8 mouse cellular contexts compared by ENCODE assay signal in the genomic region with DNA sequence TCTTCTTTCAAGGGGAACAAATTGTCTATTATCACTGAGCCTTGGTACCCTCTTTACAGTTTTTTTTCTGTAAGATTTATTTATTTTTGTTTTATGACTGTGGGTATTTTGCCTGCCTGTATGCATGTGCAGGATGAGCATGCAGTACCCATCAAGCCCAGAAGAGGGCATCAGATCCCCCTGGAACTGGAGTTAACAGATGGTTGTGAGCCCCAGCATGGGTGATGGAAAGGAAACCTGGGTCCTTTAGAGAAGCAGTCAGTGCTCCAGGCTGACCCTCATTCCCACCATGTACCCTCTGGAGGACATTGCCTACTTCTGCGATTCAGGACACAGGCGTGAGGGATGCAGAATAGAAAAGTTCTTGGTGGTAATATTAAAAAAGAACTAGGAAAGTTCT. TPM values are rescaled to one million over a fixed set of nuclear protein-coding genes. Genes with fewer than 3 reads are reported as not detected.
DNase-seq lines count a peak whose midpoint lies in the region; TF ChIP-seq lines count a peak whose summit lies in the region.
"Had no signal": no experiment of that assay in that cellular context is flagged by ENCODE, and none has a peak within 500 bp of the region (broad histone marks: within the 10 kb centered on the region; RNA-seq: fewer than 3 reads in every experiment).

No protein-coding gene starts in this region.

- TF ChIP-seq RAD21 in CH12.LX (IDR thresholded peaks at IDR 0.05; ENCODE audit: low read depth, low read length): no peak; the same call in 1 of the 2 replicates

- no peak overlapping the region for H3K9ac ChIP-seq in CH12.LX (ENCODE audit: insufficient read depth, low read depth)

- dilution Hi-C loops in CH12.LX (cut with MboI; ENCODE audit: extremely low pct_ligation_motif_present, extremely low pct_unique_long_range_greater_than_20kb, low sequenced_read_pairs): no loop called here

- H3K9me3 ChIP-seq in CH12.LX (replicated peaks; ENCODE audit: low read length): peaks cover 40% of the 10 kb centered on the region

- TF ChIP-seq CTCF in CH12.LX (conservative IDR thresholded peaks at IDR 0.05 in 1 of 2, IDR thresholded peaks at IDR 0.05 in 1 of 2; ENCODE audit: low read depth in 2 of 2, low read length in 2 of 2): peak; percentile 34 to 39; a peak in 3 of 4 replicates

- H3K27me3 ChIP-seq in CH12.LX (replicated peaks): peaks cover 22% of the 10 kb centered on the region

- TF ChIP-seq POLR2A in CH12.LX (IDR thresholded peaks at IDR 0.05; ENCODE audit: low read depth, low read length): no peak

- in situ Hi-C loops in CH12.LX (cut with MboI; ENCODE audit: low pct_ligation_motif_present, low pct_unique_long_range_greater_than_20kb, low sequenced_read_pairs): no loop called here

- H3K36me3 ChIP-seq in CH12.LX (replicated peaks in 1 of 2; ENCODE audit: control insufficient read depth in 1 of 2, insufficient read depth in 1 of 2, low read length in 1 of 2): no peaks in the 10 kb centered on the region

- H3K4me3 ChIP-seq in CH12.LX (replicated peaks in 1 of 3; ENCODE audit: low read depth in 2 of 3, low read length in 2 of 3, poor library complexity in 1 of 3): no peak overlapping the region

- no peak overlapping the region for H3K4me2 ChIP-seq in CH12.LX (ENCODE audit: insufficient read depth, low read depth, poor library complexity, severe bottlenecking)

- H3K4me1 ChIP-seq in CH12.LX (ENCODE audit: control insufficient read depth in 1 of 2, insufficient read depth in 2 of 2): no peaks in the 10 kb centered on the region

- no peak overlapping the region for H3K27ac ChIP-seq in CH12.LX (ENCODE audit: insufficient read depth, low read depth)

- no peaks in the 10 kb centered on the region for H3K79me2 ChIP-seq in CH12.LX (replicated peaks; ENCODE audit: control insufficient read depth, extremely low read depth, insufficient read depth, poor library complexity, severe bottlenecking)

- peak; percentile 41 to 54 for DNase-seq in layer of hippocampus, postnatal 10 days (ENCODE audit: low spot score in 2 of 2)
- DNase-seq in layer of hippocampus, postnatal 25 days (ENCODE audit: extremely low spot score in 1 of 2, low spot score in 1 of 2): no peak
- DNase-seq in A20 (ENCODE audit: low read depth, low spot score): peak; percentile 57
- peak; percentile 7 for DNase-seq in CH12.LX (ENCODE audit: extremely low read depth)
- DNase-seq in lung, postnatal 14 days: peak; percentile 19
- DNase-seq in spleen, postnatal 36 days (ENCODE audit: low spot score in 2 of 2): no peak
- DNase-seq in layer of hippocampus, adult 11-12 months (ENCODE audit: low spot score): no peak
- DNase-seq: adrenal gland, postnatal 10 days had no signal

- no peak for TF ChIP-seq EP300 in CH12.LX (IDR thresholded peaks at IDR 0.05; ENCODE audit: low read length)

TF ChIP-seq in CH12.LX, 34 proteins besides CTCF, POLR2A, EP300 and RAD21:
- no peak for TF ChIP-seq PAX5 (IDR thresholded peaks at IDR 0.05; ENCODE audit: low read length)
- no peak for TF ChIP-seq ELF1 (IDR thresholded peaks at IDR 0.05; ENCODE audit: low read depth, low read length)
- no peak for TF ChIP-seq GABPA (IDR thresholded peaks at IDR 0.05; ENCODE audit: insufficient replicate concordance, low read depth, low read length)
- no peak for TF ChIP-seq IRF4 (IDR thresholded peaks at IDR 0.05; ENCODE audit: low read depth, low read length)
- TF ChIP-seq UBTF (IDR thresholded peaks at IDR 0.05; ENCODE audit: low read depth, low read length): no peak
- TF ChIP-seq BHLHE40 (IDR thresholded peaks at IDR 0.05; ENCODE audit: low read depth, low read length): no peak
- TF ChIP-seq USF2 (conservative IDR thresholded peaks at IDR 0.05; ENCODE audit: low read depth, low read length): no peak
- TF ChIP-seq E2F4 (IDR thresholded peaks at IDR 0.05; ENCODE audit: insufficient replicate concordance, low read depth, low read length): no peak
- TF ChIP-seq ZC3H11A (IDR thresholded peaks at IDR 0.05; ENCODE audit: low read depth, low read length): no peak
- TF ChIP-seq MEF2A (IDR thresholded peaks at IDR 0.05; ENCODE audit: borderline replicate concordance, low read depth, low read length): no peak
- TF ChIP-seq KAT2A (IDR thresholded peaks at IDR 0.05; ENCODE audit: insufficient replicate concordance, low read length): no peak
- TF ChIP-seq TCF12 (IDR thresholded peaks at IDR 0.05; ENCODE audit: low read depth, low read length): no peak
- no peak for TF ChIP-seq MYC (IDR thresholded peaks at IDR 0.05; ENCODE audit: low read depth, low read length)
- no peak for TF ChIP-seq NELFE (IDR thresholded peaks at IDR 0.05; ENCODE audit: low read depth, low read length)
- TF ChIP-seq USF1 (IDR thresholded peaks at IDR 0.05; ENCODE audit: low read depth, low read length): no peak
- no peak for TF ChIP-seq NRF1 (IDR thresholded peaks at IDR 0.05; ENCODE audit: low read depth, low read length)
- no peak for TF ChIP-seq SMC3 (IDR thresholded peaks at IDR 0.05; ENCODE audit: low read depth, low read length)
- TF ChIP-seq CHD1 (IDR thresholded peaks at IDR 0.05; ENCODE audit: low read depth, low read length): no peak

RNA-seq across cellular contexts. Expression of a gene that starts 4.4 kb away (rescaled TPM):
- 10 to 100 TPM; 24.3 to 24.4 TPM for total RNA-seq in layer of hippocampus, postnatal 10 days (2021)
- 10 to 100 TPM; 23.5 to 24.3 TPM for total RNA-seq in layer of hippocampus, postnatal 25 days (2021)
- total RNA-seq in CH12.LX (2012; rRNA removed): not detected in 2 replicates
- total RNA-seq in CH12.LX (2014; rRNA removed): not detected in 2 replicates
- not detected in 2 replicates for polyA plus RNA-seq in CH12.LX (2012; ENCODE audit: insufficient read length, low read depth)

Comparison
In these comparisons a context has a peak if more than half of its experiments do, and no peak if none do; other contexts are left out.
1. DNase-seq: peak in layer of hippocampus, postnatal 10 days (2 of 2), A20 (single experiment), CH12.LX (single experiment) and lung, postnatal 14 days (single experiment); none in layer of hippocampus, postnatal 25 days (0 of 2), spleen, postnatal 36 days (0 of 2) and layer of hippocampus, adult 11-12 months (single experiment).
2. RNA of a gene that starts 4.4 kb away (total RNA-seq): 24.3 to 24.4 TPM in layer of hippocampus, postnatal 10 days and 23.5 to 24.3 TPM in layer of hippocampus, postnatal 25 days; not detected in CH12.LX; every median in the first group is over 10 times any median in the second.